25 mouse cellular contexts compared by ENCODE assay signal in genomic region chr4:141284486-141284885, GRCm38 (mm10). TPM values are rescaled to one million over a fixed set of nuclear protein-coding genes. Genes with fewer than 3 reads are reported as not detected.
"Had no signal": no experiment of that assay in that cellular context is flagged by ENCODE, and none has a peak within 500 bp of the region (broad histone marks: within the 10 kb centered on the region; RNA-seq: fewer than 3 reads in every experiment).

No protein-coding gene starts in this region.

- H3K4me3 ChIP-seq: gastrocnemius, adult 2 months; heart, embryonic 10.5 days; heart, embryonic 12.5 days; hindbrain, embryonic 10.5 days; hindbrain, embryonic 12.5 days; intestine, embryonic 15.5 days; layer of hippocampus, adult 2 months; left cerebral cortex, adult 2 months; limb, embryonic 10.5 days; limb, embryonic 12.5 days; liver, embryonic 13.5 days had no signal

- H3K9ac ChIP-seq: hindbrain, embryonic 14.5 days; intestine, embryonic 15.5 days; limb, embryonic 12.5 days; liver, embryonic 13.5 days had no signal

- DNase-seq: gastrocnemius, adult 2 months; gastrocnemius, postnatal 25 days; heart, adult 18-20 months; heart, postnatal 10 days; heart, postnatal 4 days; kidney, adult 18-20 months; kidney, adult 8-10 months; kidney, postnatal 10 days; kidney, postnatal 25 days; liver; liver, embryonic 13.5 days had no signal

- H3K27ac ChIP-seq: gastrocnemius, adult 2 months; hindbrain, embryonic 12.5 days; hindbrain, embryonic 14.5 days; layer of hippocampus, adult 2 months; left cerebral cortex, adult 2 months; limb, embryonic 12.5 days; liver, embryonic 13.5 days had no signal

- ATAC-seq: hindbrain, embryonic 16.5 days; inflammation-experienced regulatory T-cells, adult 6 months; intestine, embryonic 15.5 days; intestine, postnatal 0 days had no signal

- H3K9me3 ChIP-seq: heart, embryonic 10.5 days; heart, embryonic 12.5 days; hindbrain, embryonic 10.5 days; hindbrain, embryonic 12.5 days; intestine, embryonic 15.5 days; limb, embryonic 10.5 days; limb, embryonic 12.5 days; liver, embryonic 13.5 days had no signal

- H3K36me3 ChIP-seq: heart, embryonic 10.5 days; heart, embryonic 12.5 days; hindbrain, embryonic 10.5 days; hindbrain, embryonic 12.5 days; intestine, embryonic 15.5 days; limb, embryonic 10.5 days; limb, embryonic 12.5 days; liver, embryonic 13.5 days had no signal

RNA-seq across cellular contexts. Expression of gene Epha2, which starts 16.6 kb away (rescaled TPM):
- polyA plus RNA-seq: inflammation-experienced regulatory T-cells, adult 6 months had no signal

RNA-seq across cellular contexts. Expression of gene Arhgef19, which starts 45.2 kb away (rescaled TPM):
- total RNA-seq: granulocyte monocyte progenitor cell, adult 5-6 weeks had no signal
- polyA plus RNA-seq: inflammation-experienced regulatory T-cells, adult 6 months had no signal
